Mouse (Mus musculus) forebrain, embryonic 10.5 days (tissue): ENCODE measurements around the gene Ninj2. TPM values are rescaled to one million over a fixed set of nuclear protein-coding genes. Genes with fewer than 3 reads are reported as not detected.
"Not testable (repeated sequence)": the region's sequence is repeated elsewhere in the genome, so short reads cannot be mapped to it uniquely, and the experiment has no call there.

Experiments
- DNase-seq: peaks from one replicate; pipeline ENCODE4 v3.0.0-alpha.2; 2017; ENCODE audit warnings: low spot score; ENCODE audit errors: extremely low spot score
- H3K27ac ChIP-seq: fragments of 300-500 bp; sonication (generic); 2 replicates; pipeline ENCODE4 v1.5.1; 2016; ENCODE audit warnings: mild to moderate bottlenecking
- H3K27me3 ChIP-seq: fragments of 300-500 bp; sonication (generic); 2 replicates; pipeline ENCODE4 v1.6.1; 2016; ENCODE audit warnings: mild to moderate bottlenecking; ENCODE audit not compliant: poor library complexity, severe bottlenecking
- H3K36me3 ChIP-seq: fragments of 300-500 bp; sonication (generic); replicated peaks from 2 replicates; pipeline ENCODE4 v1.6.1; 2016; ENCODE audit warnings: mild to moderate bottlenecking, moderate library complexity
- H3K4me1 ChIP-seq: fragments of 300-500 bp; sonication (generic); 2 replicates; pipeline ENCODE4 v1.6.1; 2016
- H3K4me3 ChIP-seq: fragments of 300-500 bp; sonication (generic); 2 replicates; pipeline ENCODE4 v1.5.1; 2016; ENCODE audit warnings: mild to moderate bottlenecking, moderate library complexity
- H3K9me3 ChIP-seq: fragments of 300-500 bp; sonication (generic); 2 replicates; pipeline ENCODE4 v1.6.1; 2016; ENCODE audit warnings: mild to moderate bottlenecking, moderate library complexity
- WGBS: fragments of 180-500 bp; shearing (Covaris S2); methylation state at CpG from one replicate; pipeline ENCODE4 v1.1.7; 2016; 5-methylcytosine and 5-hydroxymethylcytosine counted together
- polyA plus RNA-seq: library from polyadenylated mRNA; unstranded; fragments of >200 nt; fragmentation: Nextera tagmentation; extraction: Ambion mirVana; gene quantifications from 2 replicates; pipeline ENCODE4 v1.2.1, GENCODE M21; 2016

Gene Ninj2
- polyA plus RNA-seq, 1 experiment from 2014 or later, result not detected

DNA sequence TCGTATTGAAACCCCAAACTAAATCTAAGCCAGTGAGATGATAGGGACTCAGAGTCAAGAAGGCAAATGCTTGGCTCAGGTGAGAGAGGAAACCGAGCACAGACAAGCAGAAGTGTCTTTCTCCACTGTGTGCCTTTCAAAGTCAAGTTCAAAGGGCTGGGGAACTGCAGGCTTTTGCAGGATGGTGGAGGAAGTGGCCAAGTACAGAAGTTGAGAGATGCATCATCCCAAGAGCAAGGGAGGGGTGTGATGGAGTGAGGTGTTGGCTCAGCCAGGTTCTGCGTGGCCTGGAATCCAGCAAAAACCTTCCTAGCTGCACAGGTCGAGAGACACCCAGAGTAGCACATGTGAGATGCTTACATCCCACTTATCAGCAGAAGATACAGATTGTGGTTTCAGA, 11.6 kb upstream of the Ninj2 start:
- Histone ChIP-seq H3K4me3 (no peak overlapping the region), H3K4me1 (no peaks in the 10 kb centered on the region), H3K9me3 (no peaks in the 10 kb centered on the region), H3K27me3 (no peaks in the 10 kb centered on the region), H3K36me3 (no peaks in the 10 kb centered on the region), H3K27ac (no peak overlapping the region)
- DNase-seq, result no peak
- WGBS, result 86% methylated on average over 4 of the region's 4 CpGs

DNA sequence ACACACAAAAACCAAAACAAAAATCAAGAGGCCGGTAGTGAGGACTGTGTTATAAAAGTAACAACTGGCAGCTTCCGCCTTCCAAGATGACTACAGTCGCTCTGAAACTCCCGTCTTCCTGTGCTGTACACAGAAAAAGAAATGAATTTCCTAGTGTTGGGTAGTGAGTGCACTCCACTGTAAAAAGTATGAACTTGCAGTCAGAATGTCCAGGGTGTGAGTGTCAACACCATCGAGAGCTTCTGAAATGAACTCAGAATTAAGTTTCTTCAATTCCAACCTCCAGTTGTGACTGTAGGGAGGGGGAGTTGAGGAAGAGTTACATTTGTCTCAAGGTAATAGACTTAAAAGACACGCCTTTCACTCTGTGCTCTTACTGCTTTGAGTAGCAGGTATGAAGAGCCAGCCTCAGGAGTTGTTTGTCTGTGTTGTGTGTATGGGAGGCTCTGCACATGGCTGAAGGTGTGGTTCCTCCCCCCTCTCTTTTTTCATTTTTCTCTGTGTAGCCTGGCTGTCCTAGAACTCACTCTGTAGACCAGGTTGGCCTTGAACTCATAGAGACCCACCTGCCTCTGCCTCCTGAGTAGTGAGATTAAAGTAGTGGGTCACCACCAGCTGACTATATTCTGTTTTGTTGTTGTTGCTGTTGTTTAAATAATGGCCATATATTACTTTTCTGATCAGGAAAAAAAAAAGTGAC, 10.7 kb upstream of the Ninj2 start:
- DNase-seq, result no peak
- Histone ChIP-seq H3K27ac (no peak overlapping the region), H3K9me3 (no peaks in the 10 kb centered on the region), H3K27me3 (no peaks in the 10 kb centered on the region), H3K4me3 (no peak overlapping the region), H3K36me3 (no peaks in the 10 kb centered on the region), H3K4me1 (no peaks in the 10 kb centered on the region)
- WGBS, result 94% methylated on average over 6 of the region's 6 CpGs

DNA sequence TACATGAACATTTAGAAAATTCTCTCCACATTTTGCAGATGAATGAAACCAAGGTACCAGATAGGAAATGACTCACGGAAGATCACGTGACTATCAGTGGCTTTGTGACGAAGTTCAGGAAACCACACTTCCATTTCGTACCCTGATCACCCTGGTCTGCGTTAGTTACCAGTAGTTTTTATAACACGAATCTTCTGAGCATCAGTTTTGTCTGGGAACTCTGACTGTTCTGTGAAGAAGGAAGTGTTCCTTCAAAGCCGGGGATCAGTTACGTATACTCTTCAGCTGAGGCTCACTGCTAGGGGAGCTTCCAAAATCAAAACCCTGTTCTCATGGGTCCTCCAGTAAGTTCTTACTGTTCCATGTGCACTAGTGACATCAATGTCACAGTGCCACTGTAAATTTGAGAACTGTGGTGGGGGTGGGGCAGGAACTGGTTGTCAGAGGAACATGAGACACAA, 10.2 kb upstream of the Ninj2 start:
- Histone ChIP-seq H3K4me3 (no peak overlapping the region), H3K27ac (no peak overlapping the region), H3K4me1 (no peaks in the 10 kb centered on the region), H3K36me3 (no peaks in the 10 kb centered on the region), H3K9me3 (no peaks in the 10 kb centered on the region), H3K27me3 (no peaks in the 10 kb centered on the region)
- DNase-seq, result no peak
- WGBS, result 91% methylated on average over 8 of the region's 8 CpGs

DNA sequence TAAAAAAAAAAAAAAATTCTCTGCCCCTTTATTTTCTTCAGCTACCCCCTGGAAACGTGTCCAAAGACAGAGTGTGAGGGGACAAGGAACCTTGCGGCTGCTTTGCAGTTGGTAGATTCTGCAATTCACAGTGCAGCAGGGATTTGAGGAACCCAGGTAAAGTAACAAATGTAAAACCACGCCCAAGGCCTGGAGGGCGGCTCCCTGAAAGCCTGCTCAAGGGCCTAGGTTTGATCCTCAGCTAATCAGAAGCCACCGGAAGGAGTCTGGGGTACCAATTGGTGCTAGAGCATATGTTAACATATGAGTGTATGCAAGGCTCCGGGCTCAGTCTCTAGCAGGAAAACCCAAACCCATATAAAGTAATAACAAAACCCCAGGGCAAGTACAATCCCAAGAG, 9.7 kb upstream of the Ninj2 start:
- 75% methylated on average over 6 of the region's 6 CpGs for WGBS
- no peaks in the 10 kb centered on the region for H3K9me3 ChIP-seq
- no peak overlapping the region for H3K27ac ChIP-seq
- no peaks in the 10 kb centered on the region for H3K27me3 ChIP-seq
- H3K4me1 ChIP-seq, result no peaks in the 10 kb centered on the region
- no peaks in the 10 kb centered on the region for H3K36me3 ChIP-seq
- no peak overlapping the region for H3K4me3 ChIP-seq
- DNase-seq, result no peak

DNA sequence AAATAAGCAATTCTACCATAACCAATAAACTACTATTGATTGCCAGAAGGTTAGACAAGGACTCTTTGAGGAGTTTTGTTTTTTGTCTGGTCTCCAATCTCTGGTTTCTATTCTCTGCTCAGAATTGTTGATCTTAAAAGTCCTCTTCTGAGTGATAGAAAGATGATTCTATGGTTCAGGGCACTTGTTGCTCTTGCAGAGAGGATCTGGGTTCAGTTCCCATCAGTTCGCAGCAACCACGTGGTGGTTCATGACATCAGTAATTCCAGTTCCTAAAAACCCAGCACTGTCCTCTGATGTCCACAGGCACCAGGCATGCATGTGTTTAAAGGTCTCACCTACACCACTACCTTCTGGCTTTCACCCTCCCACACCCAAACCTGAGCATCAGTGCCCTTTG, 8.2 kb upstream of the Ninj2 start:
- Histone ChIP-seq H3K27ac (no peak overlapping the region), H3K9me3 (no peaks in the 10 kb centered on the region), H3K4me1 (no peaks in the 10 kb centered on the region), H3K27me3 (no peaks in the 10 kb centered on the region), H3K36me3 (no peaks in the 10 kb centered on the region), H3K4me3 (no peak overlapping the region)
- DNase-seq, result no peak
- WGBS, result 84% methylated on average over 2 of the region's 2 CpGs

DNA sequence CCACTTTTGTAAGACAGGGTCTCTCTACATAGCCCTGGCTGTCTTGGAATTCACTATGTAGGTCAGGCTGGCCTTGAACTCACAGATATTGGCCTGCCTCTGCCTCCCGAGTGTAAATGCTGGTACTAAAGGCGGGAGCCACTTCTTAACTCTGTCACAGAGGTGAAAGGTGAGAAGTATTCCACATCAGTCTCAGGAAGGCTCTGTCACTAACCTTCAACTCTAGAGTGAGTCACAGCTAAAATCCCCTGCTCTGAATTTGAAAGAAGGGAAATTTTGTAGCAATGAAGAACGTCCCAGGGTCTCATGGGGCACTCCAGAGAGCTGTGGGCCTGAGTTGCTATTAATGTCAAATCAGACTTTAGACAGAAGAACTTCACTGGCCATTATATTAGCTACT, 7.3 kb upstream of the Ninj2 start:
- Histone ChIP-seq H3K27ac (no peak overlapping the region), H3K36me3 (no peaks in the 10 kb centered on the region), H3K27me3 (no peaks in the 10 kb centered on the region), H3K4me1 (no peaks in the 10 kb centered on the region), H3K9me3 (no peaks in the 10 kb centered on the region), H3K4me3 (no peak overlapping the region)
- WGBS, result 82% methylated on average over 3 of the region's 3 CpGs
- DNase-seq, result no peak

DNA sequence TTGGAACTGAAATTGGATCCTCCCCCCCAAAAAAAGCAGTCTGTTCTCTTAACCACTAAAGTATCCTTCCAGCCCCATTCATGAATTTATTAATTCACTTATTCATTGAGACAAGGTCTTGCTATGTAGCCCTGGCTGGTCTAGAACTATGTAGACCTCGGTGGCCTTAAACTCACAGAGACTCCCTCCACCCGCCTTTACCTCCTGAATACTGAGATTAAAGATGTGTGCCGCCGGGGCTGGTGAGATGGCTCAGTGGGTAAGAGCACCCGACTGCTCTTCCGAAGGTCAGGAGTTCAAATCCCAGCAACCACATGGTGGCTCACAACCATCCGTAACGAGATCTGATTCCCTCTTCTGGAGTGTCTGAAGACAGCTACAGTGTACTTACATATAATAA, 6.1 kb upstream of the Ninj2 start:
- WGBS, result 91% methylated on average over 8 of the region's 8 CpGs
- not testable (repeated sequence) for H3K27ac ChIP-seq, H3K27me3 ChIP-seq, H3K36me3 ChIP-seq, H3K4me3 ChIP-seq, H3K4me1 ChIP-seq, H3K9me3 ChIP-seq, DNase-seq

DNA sequence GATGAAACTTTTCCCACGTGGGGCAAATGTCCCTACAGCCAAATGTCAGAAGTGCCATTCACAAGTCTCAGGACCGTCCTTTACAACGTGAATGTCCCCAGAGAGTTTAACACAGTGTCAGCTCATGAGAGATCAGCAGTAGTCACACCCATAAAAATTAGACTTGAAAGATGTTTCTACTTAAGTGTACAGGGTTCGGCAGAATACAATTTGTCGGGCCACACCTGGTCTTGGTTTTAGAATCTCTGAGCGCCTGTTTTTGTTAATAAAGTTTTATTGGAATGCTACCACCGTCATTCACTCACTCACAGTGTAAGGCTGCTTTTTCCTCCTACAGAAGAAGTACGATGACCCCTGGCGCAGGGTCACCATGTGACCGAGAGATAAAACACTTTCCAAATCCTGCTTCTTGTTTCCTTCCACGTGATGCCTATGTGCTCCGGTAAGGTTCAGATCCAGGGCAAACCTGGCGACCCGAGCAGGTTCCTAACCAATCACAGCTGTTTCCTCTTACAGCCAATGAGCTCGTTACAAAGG, 2.4 kb upstream of the Ninj2 start:
- no peak overlapping the region for H3K4me3 ChIP-seq
- no peaks in the 10 kb centered on the region for H3K27me3 ChIP-seq
- DNase-seq, result no peak
- H3K9me3 ChIP-seq, result no peaks in the 10 kb centered on the region
- H3K36me3 ChIP-seq, result no peaks in the 10 kb centered on the region
- 68% methylated on average over 15 of the region's 15 CpGs for WGBS
- peaks cover 14% of the 10 kb centered on the region for H3K4me1 ChIP-seq
- no peak overlapping the region for H3K27ac ChIP-seq

DNA sequence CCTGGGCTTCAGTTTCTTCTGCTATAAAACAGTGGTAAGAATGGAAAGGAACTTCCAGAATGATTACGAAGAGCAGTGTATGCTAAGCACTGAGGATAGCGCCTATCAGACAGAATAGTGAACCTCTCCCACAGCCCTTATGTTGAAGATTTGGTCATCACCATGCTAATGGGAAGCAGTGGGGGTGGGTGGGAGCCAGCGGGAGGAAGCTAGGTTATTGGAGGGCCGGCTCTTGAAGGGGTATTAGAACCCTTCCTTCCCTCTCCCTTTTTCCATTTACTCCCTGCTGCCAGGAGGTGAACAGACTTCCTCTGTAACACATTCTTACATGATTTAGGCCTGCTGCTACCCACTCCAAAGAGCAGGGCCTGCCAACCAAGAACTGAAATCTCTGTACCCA, 1.2 kb upstream of the Ninj2 start:
- 71% methylated on average over 4 of the region's 4 CpGs for WGBS
- Histone ChIP-seq H3K9me3 (no peaks in the 10 kb centered on the region), H3K27me3 (no peaks in the 10 kb centered on the region), H3K27ac (no peak overlapping the region), H3K4me3 (no peak overlapping the region), H3K36me3 (no peaks in the 10 kb centered on the region), H3K4me1 (peaks cover 14% of the 10 kb centered on the region)
- no peak for DNase-seq

DNA sequence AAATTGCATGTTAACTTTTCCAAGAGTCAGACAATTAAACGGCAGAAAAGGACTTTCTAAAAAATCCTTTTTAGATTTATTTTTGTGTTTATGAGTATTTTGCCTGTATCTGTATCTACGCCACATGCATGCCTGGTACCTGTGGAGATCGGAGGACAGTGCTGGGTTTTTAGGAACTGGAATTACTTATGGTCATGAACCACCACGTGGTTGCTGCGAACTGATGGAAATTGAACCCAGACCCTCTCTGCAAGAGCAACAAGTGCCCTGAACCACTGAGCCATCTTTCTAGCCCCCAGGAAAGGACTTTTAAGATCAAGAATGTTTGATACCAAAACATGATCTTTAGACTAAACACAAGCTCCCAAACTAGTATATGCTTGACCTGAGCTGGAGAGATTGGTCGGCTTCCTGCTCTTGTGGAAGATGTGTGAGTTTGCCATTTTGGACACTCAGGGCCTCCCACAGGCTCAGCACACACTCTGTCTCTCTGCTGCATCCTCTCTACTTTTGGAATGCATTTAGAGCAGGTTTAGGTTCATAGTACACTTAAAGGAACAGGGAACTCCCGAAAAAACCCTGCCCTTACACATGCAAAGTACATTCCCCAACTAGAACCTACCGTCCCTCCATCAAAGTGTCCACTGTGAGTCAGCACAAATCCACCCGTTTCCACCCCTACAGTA, 1.1 kb downstream of the Ninj2 start:
- H3K9me3 ChIP-seq, result no peaks in the 10 kb centered on the region
- H3K27ac ChIP-seq, result no peak overlapping the region
- H3K27me3 ChIP-seq, result no peaks in the 10 kb centered on the region
- WGBS, result 85% methylated on average over 9 of the region's 9 CpGs
- H3K36me3 ChIP-seq, result no peaks in the 10 kb centered on the region
- no peak for DNase-seq
- no peak overlapping the region for H3K4me3 ChIP-seq
- H3K4me1 ChIP-seq, result peaks cover 14% of the 10 kb centered on the region

DNA sequence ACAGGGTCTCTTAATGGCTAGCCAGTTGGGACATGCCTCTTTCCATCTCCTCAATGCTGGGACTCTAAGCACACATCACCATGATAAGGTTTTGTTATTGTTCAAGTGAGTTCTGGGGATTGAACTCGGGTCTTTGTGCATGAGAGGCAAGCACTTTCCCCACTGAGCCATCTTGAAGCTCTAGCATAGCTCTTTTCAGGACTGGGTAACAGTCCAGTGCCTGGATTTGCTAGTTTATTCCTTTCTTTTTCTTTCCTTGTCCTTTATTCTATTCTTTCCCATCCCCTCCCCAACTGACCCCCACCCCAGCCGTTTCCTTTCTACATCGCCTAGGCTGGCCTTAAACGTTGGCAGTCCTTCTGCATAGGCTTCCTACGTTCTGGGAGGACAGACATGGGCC, 1.9 kb downstream of the Ninj2 start:
- Histone ChIP-seq H3K4me3 (no peak overlapping the region), H3K9me3 (no peaks in the 10 kb centered on the region), H3K36me3 (no peaks in the 10 kb centered on the region), H3K27ac (no peak overlapping the region), H3K4me1 (peaks cover 14% of the 10 kb centered on the region), H3K27me3 (no peaks in the 10 kb centered on the region)
- 89% methylated on average over 5 of the region's 5 CpGs for WGBS
- DNase-seq, result no peak

DNA sequence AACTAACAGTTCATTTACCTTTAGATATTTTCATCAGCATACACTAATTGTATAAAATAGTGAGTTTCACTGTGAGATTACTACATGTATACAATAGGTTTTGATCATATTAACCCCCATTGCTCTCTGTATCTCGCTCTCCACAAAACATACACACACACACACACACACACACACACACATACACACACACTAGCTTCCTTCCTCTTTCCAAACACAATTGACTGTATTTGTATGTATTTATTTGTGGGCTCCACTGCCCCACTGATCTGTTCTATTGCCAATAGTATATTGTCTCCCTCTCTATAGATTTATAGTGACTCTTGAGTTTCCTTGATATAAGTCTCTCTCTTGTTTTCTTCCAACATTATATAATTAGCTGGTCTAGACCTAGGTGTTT, 2.4 kb downstream of the Ninj2 start:
- DNase-seq, result no peak
- H3K4me1 ChIP-seq, result peaks cover 14% of the 10 kb centered on the region
- no peak overlapping the region for H3K27ac ChIP-seq
- H3K27me3 ChIP-seq, result no peaks in the 10 kb centered on the region
- H3K4me3 ChIP-seq, result no peak overlapping the region
- H3K36me3 ChIP-seq, result no peaks in the 10 kb centered on the region
- no peaks in the 10 kb centered on the region for H3K9me3 ChIP-seq
- 100% methylated on average over 1 of the region's 1 CpGs for whole genome bisulfite sequencing

DNA sequence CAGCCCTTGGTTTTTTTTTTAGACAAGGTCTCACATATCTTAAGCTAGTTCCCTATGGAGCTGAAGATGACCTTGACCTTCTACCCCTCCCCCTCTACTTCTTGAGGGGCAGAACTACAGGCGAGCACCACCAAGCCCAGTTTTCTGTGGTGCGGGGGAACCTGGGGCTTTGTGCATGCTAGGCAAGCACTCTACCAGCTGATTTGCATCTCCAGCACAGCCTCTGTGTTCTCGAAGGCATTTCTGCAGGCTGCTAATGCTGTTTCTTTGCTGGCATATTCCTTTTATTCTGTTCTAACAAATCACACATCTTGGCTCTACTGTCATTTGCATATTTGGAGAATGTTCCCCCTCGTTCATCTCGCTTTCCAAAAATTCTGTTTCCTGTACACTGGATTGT, 6.2 kb downstream of the Ninj2 start:
- no peaks in the 10 kb centered on the region for H3K36me3 ChIP-seq
- DNase-seq, result no peak
- H3K27ac ChIP-seq, result no peak overlapping the region
- H3K9me3 ChIP-seq, result no peaks in the 10 kb centered on the region
- no peaks in the 10 kb centered on the region for H3K4me1 ChIP-seq
- WGBS, result 89% methylated on average over 5 of the region's 5 CpGs
- no peak overlapping the region for H3K4me3 ChIP-seq
- no peaks in the 10 kb centered on the region for H3K27me3 ChIP-seq
